Mouse (Mus musculus) embryonic fibroblast, embryonic 13.5 days (primary cell): Measurements from ENCODE around the gene Fmo2.

Experiments
- CTCF ChIP-seq: IDR thresholded peaks from 2 replicates; pipeline ENCODE4 v1.5.1; 2011; ENCODE audit warnings: mild to moderate bottlenecking, control low read depth, low read length, moderate library complexity, borderline replicate concordance; ENCODE audit not compliant: insufficient read depth
- POLR2A ChIP-seq: IDR thresholded peaks from 2 replicates; pipeline ENCODE4 v1.6.1; 2011; ENCODE audit warnings: low read depth, mild to moderate bottlenecking, control low read depth, low read length, moderate library complexity

DNA sequence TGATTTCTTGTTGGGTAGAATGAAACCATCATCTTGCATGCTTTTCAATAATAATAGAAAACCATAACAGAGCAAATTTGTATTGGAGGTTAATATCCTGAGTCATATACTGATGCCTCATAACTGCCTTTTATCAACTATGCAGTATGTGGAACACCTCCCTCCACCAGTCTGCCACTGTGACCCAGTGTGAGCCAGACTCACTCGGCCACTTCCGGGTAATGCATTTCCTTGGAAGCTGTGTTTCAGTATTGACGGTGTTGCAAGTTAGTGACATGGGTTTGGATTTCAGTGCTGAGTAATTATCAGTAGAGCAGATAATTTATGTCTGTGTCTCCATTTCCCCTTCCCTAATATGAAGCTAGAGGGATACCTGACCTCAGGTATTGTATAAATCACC, 34.9 kb downstream of the Fmo2 start:
- TF ChIP-seq POLR2A (no peak), CTCF (no peak)
